Mouse (Mus musculus): ENCODE data around the gene Camk1.

Camk1 gene

DNA sequence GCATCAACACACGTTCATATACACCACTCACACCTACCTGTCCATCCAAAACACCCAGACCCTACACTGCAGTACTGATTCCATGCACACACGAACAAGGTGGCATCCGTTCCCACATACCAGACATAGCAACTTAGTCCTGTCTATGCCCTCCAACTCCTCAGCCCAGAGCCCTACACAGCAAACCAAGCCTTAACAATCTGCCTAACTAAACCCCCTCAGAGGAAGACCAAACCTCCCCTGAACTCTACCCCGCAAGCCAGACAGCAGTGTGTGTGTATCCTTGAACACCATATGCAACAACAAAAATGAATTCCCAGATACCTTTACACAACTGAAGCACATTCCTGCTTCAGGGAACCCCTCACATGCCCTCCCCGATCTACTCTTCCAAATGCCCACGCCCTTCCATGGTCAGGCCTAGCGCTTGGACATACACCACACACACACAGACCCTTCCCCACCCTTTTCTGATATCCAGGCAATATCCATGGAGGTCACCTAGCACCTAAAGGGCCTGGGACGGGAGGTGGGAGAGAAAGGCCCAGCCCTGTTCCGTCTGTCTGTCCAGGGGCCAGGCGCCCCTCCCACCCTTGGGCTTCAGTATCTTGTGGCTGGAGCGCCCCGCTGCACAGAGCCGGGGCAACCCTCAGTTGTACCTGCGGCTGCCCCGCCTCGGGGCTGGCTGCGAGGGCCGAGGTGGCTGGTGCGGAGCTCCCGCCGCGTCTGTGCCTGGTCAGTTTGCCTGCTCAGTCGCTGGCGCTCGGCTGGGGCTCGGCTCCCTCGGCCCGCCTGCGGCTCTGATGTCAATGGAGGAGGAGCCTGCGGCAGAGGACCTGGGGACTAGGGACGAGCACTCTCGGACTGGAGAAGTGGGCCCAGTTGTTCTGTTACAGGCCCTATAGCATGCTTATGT, at the start of gene Camk1:
Camk1 (minus strand) TSS at position 808 of the 916 bp plus-strand sequence.
- DNase-seq (ENCODE audit: extremely low read depth, low read depth, low spot score), result no peak

DNA sequence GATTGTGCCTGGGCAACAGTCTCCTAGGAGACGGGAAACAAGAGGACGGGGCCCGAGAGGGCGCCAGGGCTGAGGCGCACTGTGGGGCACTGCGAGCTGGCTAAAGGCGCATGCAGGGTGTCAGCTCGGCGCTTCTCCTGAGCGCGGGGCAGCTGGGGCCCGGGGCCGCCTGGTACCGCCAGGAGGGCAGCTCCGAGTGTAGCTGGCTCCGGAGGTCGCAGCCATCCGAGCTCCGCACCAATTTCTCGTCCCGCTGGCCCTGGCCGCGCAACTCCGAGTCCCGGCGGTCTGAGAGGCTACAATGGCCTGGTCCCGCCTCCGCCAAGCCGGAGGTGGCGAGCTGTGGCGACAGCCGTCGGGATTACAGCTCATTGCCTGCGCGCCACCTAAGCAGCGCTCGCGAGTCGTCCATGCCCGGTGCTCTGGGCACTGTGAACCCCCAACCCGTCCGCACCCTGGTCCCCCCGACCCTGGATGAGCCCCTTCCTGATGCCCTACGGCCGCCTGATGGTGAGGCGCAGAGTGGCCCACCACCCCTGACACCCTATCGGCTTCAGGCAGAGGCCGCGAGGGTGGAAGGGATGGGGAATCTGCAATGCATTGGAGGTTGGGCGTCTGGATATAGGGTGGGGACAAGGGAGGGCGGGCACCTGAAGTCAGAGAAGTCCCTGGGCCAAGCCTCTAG, 48.7 kb upstream of the Camk1 start:
- no peak for DNase-seq (ENCODE audit: extremely low read depth, low read depth, low spot score)

DNA sequence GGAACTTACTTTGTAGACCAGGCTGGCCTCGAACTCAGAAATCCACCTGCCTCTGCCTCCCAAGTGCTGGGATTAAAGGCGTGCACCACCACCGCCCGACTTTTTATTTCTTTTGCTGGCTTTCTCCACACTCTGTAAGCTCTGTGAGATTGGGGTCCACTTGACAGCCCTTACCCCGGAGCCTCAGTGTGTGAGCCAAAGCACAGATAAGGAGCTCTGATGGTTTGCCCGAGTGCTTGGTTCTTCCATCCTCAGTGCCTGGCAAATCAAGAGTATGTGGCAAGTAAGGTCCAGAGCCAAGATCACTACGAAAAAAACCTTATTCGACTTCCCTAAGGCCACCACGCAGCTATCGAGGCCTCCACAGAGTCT, 48.2 kb upstream of the Camk1 start:
- DNase-seq (ENCODE audit: extremely low read depth, low read depth, low spot score), result no peak

DNA sequence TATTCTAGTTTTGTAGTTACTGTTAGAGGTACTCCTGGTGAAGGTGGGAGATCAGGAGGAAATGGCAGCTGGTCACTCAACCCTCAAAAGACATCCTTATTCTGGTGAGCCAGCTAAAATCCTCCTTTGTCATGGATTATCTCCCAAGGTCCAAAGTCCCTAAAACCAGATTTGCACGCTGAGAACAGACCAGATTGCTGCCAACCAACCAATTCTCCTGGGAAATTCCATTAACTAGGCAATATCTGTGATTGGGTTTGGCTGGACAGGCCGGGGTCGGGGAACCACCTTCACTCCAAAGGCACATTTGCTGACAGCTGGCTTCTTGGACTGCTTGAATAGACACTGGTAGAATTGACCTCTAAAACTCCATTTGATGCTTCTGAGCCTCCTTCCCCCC, 46.9 kb upstream of the Camk1 start:
- no peak for DNase-seq (ENCODE audit: extremely low read depth, low read depth, low spot score)

DNA sequence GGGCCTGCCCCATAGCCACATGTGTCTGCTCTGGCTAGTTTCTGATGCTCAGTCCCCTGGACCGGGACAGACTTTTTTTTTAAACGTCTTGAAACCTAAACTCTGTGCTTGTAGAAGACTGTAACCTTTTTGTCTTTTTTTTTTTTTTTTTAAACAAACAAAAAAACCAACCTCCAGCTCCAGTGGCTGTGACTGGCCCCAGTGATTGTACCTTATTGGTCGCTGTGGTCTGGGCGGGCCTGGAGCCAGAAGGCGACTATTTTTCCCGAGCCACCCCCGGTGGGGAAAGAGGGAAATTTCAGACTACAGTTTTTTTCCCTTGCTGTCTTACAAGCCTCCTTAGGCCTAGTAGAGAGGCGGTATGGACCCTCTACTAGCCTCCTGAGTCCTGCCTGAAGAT, 45.2 kb upstream of the Camk1 start, which contains the start of gene Ttll3:
Ttll3 (plus strand) TSS at position 301 of the 400 bp plus-strand sequence.
- DNase-seq (ENCODE audit: extremely low read depth, low read depth, low spot score), result no peak

DNA sequence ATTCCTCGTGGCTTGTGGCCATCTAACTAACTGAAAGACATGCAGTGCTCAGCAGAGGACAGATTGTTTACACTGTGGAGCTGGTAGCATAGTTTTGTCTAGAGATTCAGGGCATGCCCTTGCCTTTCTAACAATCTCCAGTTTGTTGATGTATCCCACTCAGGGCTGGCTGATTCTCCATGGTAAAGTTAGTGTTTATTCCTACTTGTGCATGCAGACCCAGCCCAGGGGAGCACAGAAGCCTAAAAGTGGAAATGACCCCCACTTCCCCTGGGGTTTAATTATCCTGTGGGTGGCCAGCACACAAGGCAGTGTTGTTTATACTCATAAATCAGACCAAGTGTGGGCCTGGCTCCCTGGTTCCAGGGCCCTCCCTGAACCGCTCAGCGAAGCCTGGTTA, 42.2 kb upstream of the Camk1 start:
- DNase-seq (ENCODE audit: extremely low read depth, low read depth, low spot score), result no peak

DNA sequence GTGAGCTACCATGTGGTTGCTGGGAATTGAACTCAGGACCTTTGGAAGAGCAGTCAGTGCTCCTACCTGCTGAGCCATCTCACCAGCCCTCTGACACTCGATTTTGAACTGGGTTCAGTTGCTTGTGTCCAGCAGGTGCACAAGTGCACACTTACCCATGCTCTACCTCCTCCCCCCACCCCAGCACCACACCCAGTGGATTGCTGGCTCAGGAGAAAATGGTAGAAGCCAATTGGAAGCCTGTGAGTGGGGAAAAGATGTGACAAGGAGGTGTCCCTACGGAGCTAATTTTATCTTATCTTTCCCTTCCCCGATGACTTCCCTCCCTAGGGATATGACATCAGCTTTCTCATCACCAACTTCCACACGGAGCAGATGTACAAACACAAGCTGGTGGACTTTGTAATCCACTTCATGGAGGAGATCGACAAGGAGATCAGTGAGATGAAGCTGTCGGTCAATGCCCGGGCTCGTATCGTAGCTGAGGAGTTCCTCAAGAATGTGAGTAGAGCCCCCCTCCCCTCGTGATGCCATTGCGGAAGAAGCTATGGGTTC, 41.5 kb upstream of the Camk1 start:
- no peak for DNase-seq (ENCODE audit: extremely low read depth, low read depth, low spot score)

DNA sequence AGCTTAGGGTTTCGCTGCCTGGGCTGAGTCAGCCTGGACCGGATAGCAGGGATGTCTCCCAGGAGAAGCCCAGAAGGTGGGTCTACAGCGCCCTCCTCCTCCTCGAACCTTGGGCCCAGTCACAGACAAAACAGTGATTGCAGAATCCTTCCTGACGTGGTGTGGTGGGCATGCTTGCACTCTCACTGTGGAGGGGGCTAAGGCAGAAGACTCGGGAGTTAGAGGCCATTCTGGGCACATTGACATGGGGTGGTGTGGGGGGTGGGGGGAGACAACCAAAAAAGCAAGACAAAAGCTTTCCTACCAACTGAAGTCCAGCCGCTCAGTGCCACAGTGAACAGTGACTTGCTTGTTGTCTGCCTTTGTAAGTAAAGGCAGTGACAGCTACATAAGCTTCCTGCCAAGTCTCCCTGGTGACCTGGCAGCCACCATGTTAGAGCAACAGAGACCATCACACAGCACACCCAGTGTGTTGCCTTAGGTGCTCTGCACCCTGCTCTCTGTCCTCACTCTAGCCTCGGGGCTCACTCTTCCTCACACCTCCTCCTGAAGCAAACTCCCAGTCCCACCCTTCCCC, 40.7 kb upstream of the Camk1 start:
- no peak for DNase-seq (ENCODE audit: extremely low read depth, low read depth, low spot score)

DNA sequence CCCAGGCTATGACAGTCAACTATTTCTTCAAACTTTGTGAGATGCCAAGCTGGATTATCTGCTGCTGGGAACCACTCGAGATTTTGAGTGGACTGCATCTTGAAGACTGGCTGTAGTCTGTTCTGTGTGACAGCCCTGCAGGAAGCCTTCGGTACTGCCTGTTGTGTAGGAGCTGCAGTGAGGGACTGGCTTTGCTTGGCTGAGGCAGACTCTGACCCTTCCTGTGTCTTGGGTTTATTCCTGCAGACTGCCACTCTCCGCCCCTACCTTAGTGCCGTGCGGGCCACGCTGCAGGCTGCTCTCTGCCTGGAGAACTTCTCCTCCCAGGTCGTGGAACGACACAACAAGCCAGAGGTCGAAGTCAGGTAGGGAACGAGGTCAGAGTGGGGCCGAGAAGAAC, 36.7 kb upstream of the Camk1 start:
- no peak for DNase-seq (ENCODE audit: extremely low read depth, low read depth, low spot score)

DNA sequence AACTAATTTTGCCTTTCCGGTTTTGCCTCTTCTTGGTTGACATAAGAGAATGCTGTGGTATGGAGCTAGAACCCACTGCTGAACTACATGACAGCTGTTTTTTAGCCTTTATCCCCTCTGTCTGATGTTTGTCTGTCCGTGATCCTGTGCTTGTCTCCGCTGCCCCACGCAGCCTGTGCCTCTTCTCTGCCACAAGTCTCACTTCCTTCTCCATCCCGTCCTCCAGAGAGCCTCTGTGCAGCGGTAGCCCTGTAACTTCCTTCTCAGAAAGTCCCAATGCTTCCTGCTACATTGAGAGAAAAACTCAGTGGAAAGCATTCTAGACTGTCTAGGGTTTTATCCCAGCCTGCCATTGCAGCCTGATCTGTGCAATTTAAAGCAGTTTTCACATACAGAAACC, 35.5 kb upstream of the Camk1 start:
- no peak for DNase-seq (ENCODE audit: extremely low read depth, low read depth, low spot score)

DNA sequence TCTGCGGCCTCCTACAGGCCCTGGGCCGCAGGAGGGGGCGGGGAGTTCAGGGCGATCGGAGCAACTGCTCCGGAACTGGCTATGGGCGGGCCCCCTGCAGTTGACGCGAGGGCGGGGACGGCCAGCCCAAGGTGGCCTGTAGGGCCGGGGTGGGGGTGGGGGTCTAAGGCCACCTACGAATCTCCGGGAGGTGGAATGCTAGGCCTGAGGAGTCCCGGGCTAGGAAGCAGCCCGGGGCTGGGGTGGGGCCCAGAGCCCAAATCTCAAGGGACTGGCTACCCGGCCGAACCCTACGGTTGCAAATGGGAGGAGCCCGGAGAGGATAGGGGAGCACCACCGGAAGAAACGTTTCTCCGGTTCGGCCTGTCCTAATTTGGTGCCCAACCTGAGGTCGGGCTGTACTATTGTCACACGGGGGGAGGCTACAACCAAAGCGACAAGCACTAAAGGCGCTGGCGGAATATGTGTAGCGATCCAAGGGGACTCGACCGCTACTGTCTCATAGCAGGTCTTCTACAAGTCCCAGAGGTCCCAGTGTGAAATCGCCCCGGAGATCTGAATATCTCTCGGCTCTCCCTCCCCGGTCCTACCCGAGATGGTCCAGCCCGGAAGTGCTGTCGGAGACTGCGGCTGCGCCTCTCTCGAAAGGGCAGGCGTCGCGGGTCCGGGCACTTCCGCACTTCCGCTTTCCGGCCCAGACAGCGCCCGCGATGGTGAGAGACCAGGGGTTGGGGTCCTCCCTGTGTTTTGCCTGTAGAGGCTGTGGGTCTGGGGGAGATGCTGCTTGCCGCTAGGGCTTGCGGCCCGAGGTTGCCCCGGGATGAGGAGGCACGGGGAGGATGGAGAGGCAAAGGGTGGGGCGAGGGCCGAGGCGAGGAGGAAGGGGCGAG, 34.0 kb upstream of the Camk1 start, which contains the start of the genes Tada3 and Arpc4:
Tada3 (minus strand) TSS at position 388 of the 890 bp plus-strand sequence.
Arpc4 (plus strand) TSS at position 620 of the 890 bp plus-strand sequence.
- peak; percentile 51 for DNase-seq (ENCODE audit: extremely low read depth, low read depth, low spot score)

DNA sequence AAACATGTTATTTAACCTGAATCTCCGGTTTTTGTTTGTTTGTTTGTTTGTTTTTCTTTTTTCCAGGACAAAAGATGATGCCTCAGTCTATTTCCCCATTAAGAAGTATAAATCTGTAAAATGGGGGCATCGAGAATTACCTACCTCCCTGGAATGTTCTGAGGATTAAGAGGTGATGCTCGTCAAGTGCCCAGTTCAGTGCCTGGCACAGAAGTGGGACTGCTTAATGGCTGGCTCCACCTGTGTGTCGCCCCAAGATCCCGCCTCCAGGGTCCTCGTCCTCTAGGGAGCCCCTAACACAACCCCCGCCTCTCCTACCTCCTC, 33.4 kb upstream of the Camk1 start:
- no peak for DNase-seq (ENCODE audit: extremely low read depth, low read depth, low spot score)

DNA sequence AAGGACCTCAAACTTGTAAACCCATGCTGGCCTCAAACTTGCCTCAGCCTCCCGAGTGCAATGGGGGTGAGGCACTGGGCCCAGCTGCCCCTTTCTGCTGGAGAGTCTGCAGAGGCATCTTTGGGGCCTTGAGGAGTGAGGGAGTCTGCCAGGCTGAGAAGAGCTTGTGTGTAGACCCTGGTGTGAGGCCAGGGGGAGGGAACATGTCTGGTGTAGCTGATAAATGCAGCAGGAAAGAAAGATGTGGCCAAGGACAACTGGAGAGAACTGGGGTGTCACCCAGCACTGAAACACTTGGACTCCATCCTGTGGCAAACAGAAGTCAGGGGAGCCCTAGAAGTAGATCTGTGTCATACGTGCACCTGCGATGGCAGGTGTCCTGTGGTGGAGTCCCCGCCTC, 29.7 kb upstream of the Camk1 start:
- DNase-seq (ENCODE audit: extremely low read depth, low read depth, low spot score), result no peak

DNA sequence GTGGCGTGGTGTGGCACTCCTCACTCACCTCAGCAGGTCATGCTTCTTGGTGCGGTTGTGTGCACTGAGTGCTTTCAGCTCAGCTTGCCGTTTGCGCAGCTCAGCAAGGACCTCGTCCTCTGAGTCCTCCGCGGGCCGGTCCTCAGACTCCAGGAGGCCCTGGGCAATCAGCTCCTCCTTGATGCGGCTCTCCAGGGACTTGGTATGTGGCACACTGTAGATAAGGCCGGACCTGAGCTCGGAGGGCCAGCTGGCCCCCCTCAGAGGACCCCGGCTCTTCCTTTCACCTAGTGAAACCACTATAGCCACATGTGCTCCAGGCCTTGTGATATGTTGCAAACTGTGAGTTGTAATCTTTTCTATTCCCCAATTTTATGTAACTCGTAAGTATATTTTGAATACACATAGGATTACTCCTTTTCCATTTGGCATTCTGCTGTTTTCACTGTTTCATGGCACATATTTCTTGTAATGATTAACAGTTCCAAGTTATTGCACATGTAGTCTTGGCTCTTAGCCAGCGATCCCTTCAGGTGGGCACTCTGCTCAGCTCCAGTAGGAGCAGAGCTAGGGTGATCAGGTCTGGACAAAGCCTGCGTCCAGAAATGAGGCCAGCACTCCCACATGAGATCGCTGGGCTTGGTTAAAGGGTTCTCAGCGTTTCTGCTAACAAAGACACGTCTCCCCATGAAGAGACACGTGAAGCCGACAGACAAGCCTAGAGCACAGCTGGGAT, 26.6 kb upstream of the Camk1 start:
- DNase-seq (ENCODE audit: extremely low read depth, low read depth, low spot score), result no peak

DNA sequence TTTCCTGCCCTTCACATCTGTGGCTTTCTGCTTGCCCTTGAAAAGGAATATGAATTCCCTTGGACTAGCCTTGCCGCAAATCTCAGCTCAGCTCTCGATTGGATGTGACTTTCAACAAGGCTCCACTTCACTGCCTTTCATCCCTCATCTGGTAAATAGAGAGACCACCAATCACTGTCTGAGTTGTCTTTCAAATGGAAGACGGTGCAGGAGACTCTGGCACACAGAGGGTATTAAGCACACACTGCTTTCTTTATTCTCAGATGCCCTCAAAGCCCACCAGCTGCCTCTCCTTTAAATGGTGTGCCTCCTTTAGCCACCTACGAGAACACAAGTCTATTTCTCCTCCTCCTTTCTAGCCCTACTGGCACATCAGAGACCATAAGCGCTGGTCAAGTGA, 24.8 kb upstream of the Camk1 start:
- DNase-seq (ENCODE audit: extremely low read depth, low read depth, low spot score), result no peak

DNA sequence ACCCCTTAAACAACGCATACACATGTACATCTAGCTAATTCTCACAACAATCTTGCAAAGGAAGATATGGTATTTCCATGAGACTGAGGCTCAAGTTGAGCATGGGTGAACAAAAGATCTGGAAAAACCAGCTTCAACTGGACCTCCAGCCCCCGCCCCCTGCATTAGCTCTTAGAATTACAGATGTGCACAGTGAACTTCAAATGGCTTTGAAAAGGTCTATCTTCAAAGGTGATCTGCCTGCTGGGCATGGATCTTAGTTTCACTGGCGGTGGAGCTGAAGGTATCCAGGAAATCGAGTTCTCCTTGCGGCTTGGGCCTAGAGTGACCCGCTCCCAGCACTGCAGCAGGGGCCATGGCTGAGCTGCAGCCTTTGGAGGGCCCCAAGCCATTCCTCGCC, 24.3 kb upstream of the Camk1 start:
- DNase-seq (ENCODE audit: extremely low read depth, low read depth, low spot score), result no peak

DNA sequence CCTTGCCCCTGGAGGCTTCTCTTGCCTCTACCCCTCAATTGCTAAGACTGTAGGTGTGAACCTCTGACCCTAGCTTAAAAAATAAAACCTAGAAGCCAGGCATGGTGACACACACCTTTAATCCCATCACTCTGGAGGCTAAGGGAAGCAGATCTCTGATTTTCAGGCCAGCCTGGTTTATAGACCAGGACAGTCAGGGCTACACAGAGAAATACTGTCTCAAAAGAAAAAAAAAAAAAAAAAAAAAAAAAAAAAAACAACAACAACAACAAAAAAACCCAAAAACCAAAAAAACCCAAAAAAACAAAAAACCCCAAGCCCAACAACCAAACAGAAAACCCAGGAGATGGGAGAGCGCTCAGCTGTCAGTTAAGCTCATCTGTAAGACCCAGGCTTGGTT, 23.8 kb upstream of the Camk1 start:
- no peak for DNase-seq (ENCODE audit: extremely low read depth, low read depth, low spot score)

DNA sequence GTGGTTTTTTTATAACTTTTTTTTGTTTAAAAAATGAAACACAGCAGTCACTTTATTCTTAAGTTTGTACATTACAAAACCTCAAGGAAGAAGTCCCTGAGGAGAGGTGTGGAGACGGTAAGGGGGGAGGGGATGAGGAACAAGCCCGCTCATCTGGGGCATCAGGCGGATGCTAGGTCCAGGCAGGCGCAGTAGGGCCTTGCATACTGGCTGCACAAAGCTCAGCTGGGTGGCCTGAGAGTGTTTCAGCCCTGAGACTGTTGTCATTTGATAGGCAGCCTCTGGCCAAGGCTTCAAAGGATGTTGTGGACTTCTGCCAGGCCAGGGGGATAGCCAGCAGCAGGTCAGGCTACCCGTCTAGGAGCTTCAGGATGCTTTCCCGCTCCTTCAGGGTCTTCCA, 22.9 kb upstream of the Camk1 start:
- DNase-seq (ENCODE audit: extremely low read depth, low read depth, low spot score), result no peak

DNA sequence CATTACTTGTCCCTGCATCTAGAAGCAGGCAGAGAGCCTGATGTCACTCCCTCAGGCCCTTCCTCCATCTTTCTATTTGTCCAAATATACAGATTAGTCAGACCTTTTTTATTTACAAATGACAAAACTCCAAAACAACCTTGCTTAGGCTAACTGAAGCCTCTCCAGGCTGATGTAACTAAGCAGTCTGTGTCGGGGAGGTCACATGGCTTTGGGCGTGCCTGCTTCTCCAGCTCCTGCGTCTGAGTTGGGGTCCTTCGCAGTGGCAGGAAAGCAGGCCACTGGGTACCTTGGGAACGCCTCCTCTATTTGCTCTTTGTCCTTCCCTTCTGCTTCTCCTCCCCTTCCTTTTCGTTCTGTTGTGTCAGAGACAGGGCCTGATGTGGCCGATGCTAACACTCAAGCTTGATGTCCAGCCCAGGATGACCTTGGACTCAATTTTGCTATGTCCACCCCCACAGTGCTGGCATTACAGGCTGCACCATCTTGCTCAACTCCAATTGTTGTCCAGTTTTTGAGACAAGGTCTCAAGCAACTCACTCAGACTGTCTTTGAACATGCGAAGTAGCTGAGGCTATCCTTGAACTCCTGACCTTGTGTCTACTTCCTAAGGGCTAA, 20.8 kb upstream of the Camk1 start:
- no peak for DNase-seq (ENCODE audit: extremely low read depth, low read depth, low spot score)

DNA sequence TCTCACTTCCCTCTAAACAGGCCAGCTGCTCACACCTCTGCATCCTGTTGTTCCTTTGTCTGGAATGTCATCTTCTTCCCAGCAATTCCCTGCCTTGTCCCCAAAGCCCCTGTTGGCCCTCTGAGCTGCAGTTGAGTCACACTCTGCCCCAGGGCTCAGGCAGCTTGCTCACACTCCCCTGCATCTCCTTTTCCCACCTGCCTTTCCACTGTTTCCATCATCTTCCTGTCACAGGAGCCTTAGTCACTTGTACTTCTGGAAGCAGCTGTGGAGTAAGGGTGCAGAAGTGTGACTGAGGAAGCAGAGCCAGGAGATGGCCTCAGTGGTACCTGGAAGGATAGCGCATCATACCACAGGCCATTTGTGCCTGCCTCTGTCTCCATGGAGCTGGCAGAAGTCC, 18.5 kb upstream of the Camk1 start:
- no peak for DNase-seq (ENCODE audit: extremely low read depth, low read depth, low spot score)

Measured in fat pad, adult 2 months (tissue).